Comparison of ENCODE assay signal across 29 mouse cellular contexts in the genomic region with DNA sequence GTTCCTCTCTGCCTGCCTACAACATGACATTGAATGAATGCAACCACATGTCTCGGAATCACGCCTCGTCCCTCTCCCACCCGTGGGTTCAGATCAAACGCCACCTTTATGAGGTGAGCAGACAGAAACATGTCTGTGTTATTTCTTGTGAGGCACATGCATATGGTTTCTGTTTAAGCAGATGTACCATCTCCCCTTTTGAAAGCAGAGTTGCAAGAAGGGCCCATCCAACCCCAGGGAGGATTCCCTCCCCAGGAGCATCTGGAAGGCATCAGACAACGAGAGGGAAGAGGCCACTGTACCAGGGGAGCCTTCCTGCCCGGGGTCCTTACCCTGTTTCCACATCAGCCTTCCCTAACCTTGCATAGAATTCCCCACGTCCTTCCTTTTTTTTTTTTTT. TPM values are rescaled to one million over a fixed set of nuclear protein-coding genes. Genes with fewer than 3 reads are reported as not detected.
DNase-seq lines count a peak whose midpoint lies in the region; ATAC-seq lines count a peak whose summit lies in the region.
"Had no signal": no experiment of that assay in that cellular context is flagged by ENCODE, and none has a peak within 500 bp of the region (broad histone marks: within the 10 kb centered on the region; RNA-seq: fewer than 3 reads in every experiment).

No protein-coding gene starts in this region.

- peak; percentile 6 for DNase-seq in embryo, embryonic 10 days (ENCODE audit: low spot score)
- DNase-seq in embryo, embryonic 9.5 days (ENCODE audit: extremely low spot score): no peak
- peak; percentile 77 for DNase-seq in heart, adult 11 months
- DNase-seq in heart, postnatal 14 days: no peak
- peak; percentile 13 for DNase-seq in embryo, embryonic 11.5 days (ENCODE audit: low read depth, low spot score)
- peak; percentile 54 for DNase-seq in mesoderm, embryonic 11.5 days (ENCODE audit: low read depth, low spot score)
- DNase-seq in midbrain, embryonic 11.5 days (ENCODE audit: low spot score, missing footprints): no peak
- no peak for DNase-seq in spleen, postnatal 36 days (ENCODE audit: low spot score in 2 of 2)
- DNase-seq: adrenal gland, adult 8-10 months; adrenal gland, postnatal 14 days; B cell, adult 2 months; cerebellum, adult 11 months; cerebellum, adult 18-20 months; cerebellum, adult 8-10 months; cerebellum, adult 9-11 months; cerebellum, postnatal 14 days; cerebellum, postnatal 36 days; forebrain, postnatal 0 days had no signal

- no peak overlapping the region for H3K4me3 ChIP-seq in midbrain, embryonic 11.5 days (ENCODE audit: low read depth, low read length)
- H3K4me3 ChIP-seq: embryonic facial prominence, embryonic 12.5 days; forebrain, embryonic 13.5 days; forebrain, embryonic 15.5 days had no signal

- H3K27ac ChIP-seq in midbrain, embryonic 11.5 days (ENCODE audit: low read depth, low read length): no peak overlapping the region
- H3K27ac ChIP-seq: embryonic facial prominence, embryonic 12.5 days; forebrain, embryonic 13.5 days; forebrain, embryonic 15.5 days had no signal

- 79% methylated on average over 8 of the region's 8 CpGs for WGBS in midbrain, embryonic 11.5 days

- H3K4me2 ChIP-seq in midbrain, embryonic 11.5 days: no peak overlapping the region
- H3K4me2 ChIP-seq: embryonic facial prominence, embryonic 12.5 days; forebrain, embryonic 13.5 days; forebrain, embryonic 15.5 days had no signal

- no peaks in the 10 kb centered on the region for H3K9me3 ChIP-seq in midbrain, embryonic 11.5 days (ENCODE audit: control insufficient read depth, low read length)
- H3K9me3 ChIP-seq: embryonic facial prominence, embryonic 12.5 days; forebrain, embryonic 13.5 days; forebrain, embryonic 15.5 days had no signal

- intact Hi-C loops in heart, postnatal 14 days (cut with DNase I): no loop called here

- no peak overlapping the region for H3K9ac ChIP-seq in midbrain, embryonic 11.5 days (ENCODE audit: low read length)
- H3K9ac ChIP-seq: embryonic facial prominence, embryonic 12.5 days; forebrain, embryonic 13.5 days; forebrain, embryonic 15.5 days; forebrain, postnatal 0 days had no signal

- no peaks in the 10 kb centered on the region for H3K36me3 ChIP-seq in midbrain, embryonic 11.5 days (ENCODE audit: control insufficient read depth, insufficient read depth, low read length)
- H3K36me3 ChIP-seq: embryonic facial prominence, embryonic 12.5 days; forebrain, embryonic 15.5 days; G1E had no signal

- H3K4me1 ChIP-seq in midbrain, embryonic 11.5 days (ENCODE audit: control insufficient read depth, insufficient read depth, low read length): no peaks in the 10 kb centered on the region
- H3K4me1 ChIP-seq: forebrain, embryonic 13.5 days; forebrain, embryonic 15.5 days had no signal

- no peaks in the 10 kb centered on the region for H3K27me3 ChIP-seq in midbrain, embryonic 11.5 days (ENCODE audit: control insufficient read depth, insufficient read depth, low read length)
- H3K27me3 ChIP-seq: CH12.LX; embryonic facial prominence, embryonic 12.5 days; forebrain, embryonic 13.5 days; forebrain, embryonic 15.5 days; Patski had no signal

- no peak for ATAC-seq in midbrain, embryonic 11.5 days (ENCODE audit: low FRiP score)
- ATAC-seq: activated CD4-positive, CD25-positive, alpha-beta regulatory T cell, adult 4 months; CD4-positive, CD25-positive, alpha-beta regulatory T cell, adult 4 months; forebrain, embryonic 13.5 days; forebrain, embryonic 15.5 days; forebrain, postnatal 0 days; Patski had no signal

RNA-seq across cellular contexts. Expression of gene Srd5a2, which starts 40.7 kb away (rescaled TPM):
- not detected for total RNA-seq in heart, postnatal 14 days (2021)
- polyA plus RNA-seq in midbrain, embryonic 11.5 days (2014; fragmentation: Nextera tagmentation; extraction: Ambion mirVana): not detected in 2 replicates
- total RNA-seq: CH12.LX; common myeloid progenitor, adult 5-6 weeks; G1E had no signal
- polyA plus RNA-seq: activated CD4-positive, CD25-positive, alpha-beta regulatory T cell, adult 4 months; CD4-positive, CD25-positive, alpha-beta regulatory T cell, adult 4 months; embryonic facial prominence, embryonic 14.5 days; forebrain, embryonic 11.5 days; forebrain, embryonic 13.5 days; forebrain, embryonic 15.5 days; forebrain, postnatal 0 days; G1E; Patski had no signal

RNA-seq across cellular contexts. Expression of gene Xdh, which starts 57.0 kb away (rescaled TPM):
- total RNA-seq in heart, postnatal 14 days (2021): 10 to 100 TPM; 40.6 to 66.0 TPM
- 0.04 and 0.08 TPM in 2 replicates for polyA plus RNA-seq in midbrain, embryonic 11.5 days (2014; fragmentation: Nextera tagmentation; extraction: Ambion mirVana)
- polyA plus RNA-seq: G1E had no signal

Comparison
In these comparisons a context has a peak if more than half of its experiments do, and no peak if none do; other contexts are left out.
1. DNase-seq: peak in embryo, embryonic 10 days (single experiment), heart, adult 11 months (single experiment), embryo, embryonic 11.5 days (single experiment) and mesoderm, embryonic 11.5 days (single experiment); none in embryo, embryonic 9.5 days (single experiment), heart, postnatal 14 days (0 of 2), midbrain, embryonic 11.5 days (single experiment) and spleen, postnatal 36 days (0 of 2).